Mouse (Mus musculus) liver, embryonic 14.5 days (tissue): ENCODE data around the gene Scarb1. TPM values are rescaled to one million over a fixed set of nuclear protein-coding genes. Genes with fewer than 3 reads are reported as not detected.

Experiments
- ATAC-seq: fragments of 200-750 bp; cut with Nextera tagmentation; 2 replicates; pipeline ENCODE4 v1.8.0; 2017; ENCODE audit warnings: moderate number of reproducible peaks, mild to moderate bottlenecking, moderate library complexity; ENCODE audit not compliant: insufficient read depth
- DNase-seq, 3 experiments: peaks; one replicate each; pipeline ENCODE4 v3.0.0-alpha.2; 2012 to 2013; ENCODE audit warnings: low read depth in 3 of 3, low spot score in 3 of 3
- H3K27ac ChIP-seq: fragments of 300-500 bp; sonication (generic); 2 replicates; pipeline ENCODE4 v1.5.1; 2014; ENCODE audit warnings: moderate library complexity, mild to moderate bottlenecking, control low read depth, inconsistent platforms
- H3K27me3 ChIP-seq: fragments of 300-500 bp; sonication (generic); 2 replicates; pipeline ENCODE4 v1.6.1; 2014; ENCODE audit warnings: mild to moderate bottlenecking, low read length, moderate library complexity; ENCODE audit not compliant: control insufficient read depth, insufficient read depth
- H3K36me3 ChIP-seq: fragments of 300-500 bp; sonication (generic); replicated peaks from 2 replicates; pipeline ENCODE4 v1.6.1; 2014; ENCODE audit warnings: low read depth; ENCODE audit not compliant: control insufficient read depth, insufficient read depth
- H3K4me1 ChIP-seq, 2 experiments: fragments of 200-500 bp in 1 of 2; fragments of 300-500 bp in 1 of 2; sonication (generic) in 1 of 2; replicated peaks; 2 replicates each; pipeline ENCODE4 v1.6.1; 2012 to 2014; ENCODE audit warnings: antibody characterized with exemption in 1 of 2, inconsistent platforms in 1 of 2, low read length in 1 of 2; ENCODE audit not compliant: control insufficient read depth in 2 of 2, insufficient read depth in 2 of 2
- H3K4me2 ChIP-seq: fragments of 300-500 bp; sonication (generic); 2 replicates; pipeline ENCODE4 v1.6.1; 2014; ENCODE audit warnings: low read depth, mild to moderate bottlenecking, control low read depth, moderate library complexity
- H3K4me3 ChIP-seq, 2 experiments: fragments of 200-500 bp in 1 of 2; fragments of 300-500 bp in 1 of 2; sonication (generic) in 1 of 2; 2 replicates each; pipeline ENCODE4 v1.5.1; 2012 to 2014; ENCODE audit warnings: low read depth in 2 of 2, low read length in 2 of 2, mild to moderate bottlenecking in 2 of 2, control low read depth in 1 of 2, inconsistent platforms in 1 of 2, moderate library complexity in 1 of 2; ENCODE audit not compliant: insufficient read depth in 1 of 2
- H3K9ac ChIP-seq: fragments of 300-500 bp; sonication (generic); replicated peaks from 2 replicates; pipeline ENCODE4 v1.6.1; 2014; ENCODE audit warnings: mild to moderate bottlenecking, control low read depth, moderate library complexity
- H3K9me3 ChIP-seq: fragments of 300-500 bp; sonication (generic); 2 replicates; pipeline ENCODE4 v1.6.1; 2016; ENCODE audit warnings: low read length, mixed read lengths; ENCODE audit not compliant: control insufficient read depth
- CTCF ChIP-seq: IDR thresholded peaks from 2 replicates; pipeline ENCODE4 v1.5.1; 2016; ENCODE audit warnings: antibody characterized with exemption, low read depth, control low read depth
- EP300 ChIP-seq: IDR thresholded peaks from 2 replicates; pipeline ENCODE4 v1.6.1; 2016; ENCODE audit warnings: antibody characterized with exemption, low read depth
- WGBS: fragments of 180-500 bp; shearing (Covaris S2); extraction: QIAGEN DNeasy Blood & Tissue Kit; methylation state at CpG from one replicate; pipeline ENCODE4 v1.1.7; 2014; ENCODE audit not compliant: insufficient replicate concordance; 5-methylcytosine and 5-hydroxymethylcytosine counted together
- polyA plus RNA-seq, 2 experiments: library from polyadenylated mRNA; depleted of rRNA in 1 of 2; stranded (reverse) in 1 of 2; unstranded in 1 of 2; fragments of >200 nt; fragmentation: Nextera tagmentation in 1 of 2; extraction: Ambion mirVana in 1 of 2; gene quantifications; 2 replicates each; pipeline versions ENCODE4 v1.2.1 to v1.2.3; 2012 to 2014

Scarb1 gene
- polyA plus RNA-seq, 2 experiments: 41.6 to 50.1 TPM

- no peaks in the 10 kb centered on the region for H3K4me1 ChIP-seq
- ATAC-seq: no peak
- H3K9ac ChIP-seq: no peak overlapping the region
Observed at GRCm38 (mm10) chr5:125227699-125228098, 113.2 kb downstream of the Scarb1 start.

More at GRCm38 (mm10) chr5:125227699-125228098, 113.2 kb downstream of the Scarb1 start:
- H3K36me3 ChIP-seq: no peaks in the 10 kb centered on the region
- 75% methylated on average over 4 of the region's 4 CpGs for WGBS
- TF ChIP-seq EP300 (no peak), CTCF (no peak)
- H3K27me3 ChIP-seq: no peaks in the 10 kb centered on the region
- H3K27ac ChIP-seq: no peak overlapping the region
- H3K4me3 ChIP-seq: no peak overlapping the region
- no peak for DNase-seq
- no peak overlapping the region for H3K4me2 ChIP-seq
- no peaks in the 10 kb centered on the region for H3K9me3 ChIP-seq

Other genes with a start within 250 kb of the Scarb1 start
- 4.1 and 4.4 TPM in 2 replicates for gene Ncor2, start 161.9 kb downstream of the Scarb1 start, polyA plus RNA-seq (2012; rRNA removed)
- gene Ncor2, start 161.9 kb downstream of the Scarb1 start, polyA plus RNA-seq (2014; fragmentation: Nextera tagmentation; extraction: Ambion mirVana): 3.2 and 3.5 TPM in 2 replicates
- 0.05 and 0.10 TPM in 2 replicates for gene Gm10382, start 48.2 kb upstream of the Scarb1 start, polyA plus RNA-seq (2012; rRNA removed)
- gene Gm10382, start 48.2 kb upstream of the Scarb1 start, polyA plus RNA-seq (2014; fragmentation: Nextera tagmentation; extraction: Ambion mirVana): not detected in 2 replicates
- 155 and 221 TPM in 2 replicates for gene Ubc, start 49.1 kb upstream of the Scarb1 start, polyA plus RNA-seq (2012; rRNA removed)
- gene Ubc, start 49.1 kb upstream of the Scarb1 start, polyA plus RNA-seq (2014; fragmentation: Nextera tagmentation; extraction: Ambion mirVana): 313 and 374 TPM in 2 replicates
- gene Dhx37, start 93.0 kb upstream of the Scarb1 start, polyA plus RNA-seq (2012; rRNA removed): 5.5 and 8.1 TPM in 2 replicates
- 2.0 and 2.2 TPM in 2 replicates for gene Dhx37, start 93.0 kb upstream of the Scarb1 start, polyA plus RNA-seq (2014; fragmentation: Nextera tagmentation; extraction: Ambion mirVana)
- 3.7 and 4.9 TPM in 2 replicates for gene Bri3bp, start 100.5 kb upstream of the Scarb1 start, polyA plus RNA-seq (2012; rRNA removed)
- 16.4 and 21.1 TPM in 2 replicates for gene Bri3bp, start 100.5 kb upstream of the Scarb1 start, polyA plus RNA-seq (2014; fragmentation: Nextera tagmentation; extraction: Ambion mirVana)
- gene Aacs, start 134.7 kb upstream of the Scarb1 start, polyA plus RNA-seq (2012; rRNA removed): 11.0 and 11.6 TPM in 2 replicates
- 13.2 and 13.5 TPM in 2 replicates for gene Aacs, start 134.7 kb upstream of the Scarb1 start, polyA plus RNA-seq (2014; fragmentation: Nextera tagmentation; extraction: Ambion mirVana)
- 0.01 TPM in 1 of 2 replicates, not detected in the other for gene Tmem132b, start 190.7 kb upstream of the Scarb1 start, polyA plus RNA-seq (2012; rRNA removed)
- not detected in 2 replicates for gene Tmem132b, start 190.7 kb upstream of the Scarb1 start, polyA plus RNA-seq (2014; fragmentation: Nextera tagmentation; extraction: Ambion mirVana)